Mouse (Mus musculus) liver, embryonic 13.5 days (tissue): ENCODE results near the gene Dpp4. TPM values are rescaled to one million over a fixed set of nuclear protein-coding genes. Genes with fewer than 3 reads are reported as not detected.
A peak's percentile ranks its signal among the peaks of the same experiment; 100 is the strongest.

Experiments used
- ATAC-seq: fragments of 200-750 bp; cut with Nextera tagmentation; 2 replicates; pipeline ENCODE4 v1.8.0; 2017; ENCODE audit warnings: low read depth, mild to moderate bottlenecking, moderate number of reproducible peaks, moderate library complexity
- DNase-seq: peaks from one replicate; pipeline ENCODE4 v3.0.0; 2022
- H3K27ac ChIP-seq: fragments of 300-500 bp; sonication (generic); 2 replicates; pipeline ENCODE4 v1.5.1; 2015; ENCODE audit warnings: moderate library complexity, mild to moderate bottlenecking, inconsistent platforms
- H3K27me3 ChIP-seq: fragments of 300-500 bp; sonication (generic); 2 replicates; pipeline ENCODE4 v1.6.1; 2015; ENCODE audit warnings: mild to moderate bottlenecking, inconsistent platforms
- H3K36me3 ChIP-seq: fragments of 300-500 bp; sonication (generic); 2 replicates; pipeline ENCODE4 v1.6.1; 2015; ENCODE audit warnings: mild to moderate bottlenecking, inconsistent platforms
- H3K4me1 ChIP-seq: fragments of 300-500 bp; sonication (generic); replicated peaks from 2 replicates; pipeline ENCODE4 v1.6.1; 2015; ENCODE audit warnings: inconsistent platforms
- H3K4me2 ChIP-seq: fragments of 300-500 bp; sonication (generic); 2 replicates; pipeline ENCODE4 v1.6.1; 2015; ENCODE audit warnings: inconsistent platforms, mild to moderate bottlenecking, moderate library complexity
- H3K4me3 ChIP-seq: fragments of 300-500 bp; sonication (generic); replicated peaks from 2 replicates; pipeline ENCODE4 v1.5.1; 2015; ENCODE audit warnings: mild to moderate bottlenecking, inconsistent platforms
- H3K9ac ChIP-seq: fragments of 300-500 bp; sonication (generic); 2 replicates; pipeline ENCODE4 v1.6.1; 2015; ENCODE audit warnings: mild to moderate bottlenecking, inconsistent platforms
- H3K9me3 ChIP-seq: fragments of 300-500 bp; sonication (generic); replicated peaks from 2 replicates; pipeline ENCODE4 v1.6.1; 2016; ENCODE audit warnings: inconsistent platforms
- WGBS: fragments of 180-500 bp; shearing (Covaris S2); methylation state at CpG from one replicate; pipeline ENCODE4 v1.1.7; 2015; ENCODE audit not compliant: insufficient replicate concordance; 5-methylcytosine and 5-hydroxymethylcytosine counted together
- polyA plus RNA-seq: library from polyadenylated mRNA; unstranded; fragments of >200 nt; fragmentation: Nextera tagmentation; extraction: Ambion mirVana; gene quantifications from 2 replicates; pipeline ENCODE4 v1.2.1, GENCODE M21; 2015

Gene Dpp4
- polyA plus RNA-seq, 1 experiment from 2014 or later = 3.4 TPM

DNA sequence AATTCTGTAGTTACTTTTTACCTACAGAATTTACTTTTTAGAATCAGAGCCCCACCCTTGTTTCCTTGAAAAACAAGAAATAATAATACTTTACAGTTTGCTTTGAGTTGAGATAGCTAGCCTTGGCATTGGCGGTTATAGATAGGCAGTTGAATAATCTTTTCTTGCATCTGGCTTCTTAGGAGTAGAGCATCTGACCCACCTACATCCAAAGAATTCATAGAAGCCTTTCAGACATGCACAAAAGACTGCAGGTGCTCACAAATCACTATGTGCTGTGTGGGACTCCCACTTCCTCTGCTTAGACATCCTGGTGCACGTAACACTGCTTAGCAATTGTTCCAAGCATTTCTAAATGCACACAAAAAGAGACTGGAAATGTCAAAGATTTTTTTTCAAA, 127.0 kb downstream of the Dpp4 start:
- no peaks in the 10 kb centered on the region for H3K27me3 ChIP-seq
- 51% methylated on average over 2 of the region's 2 CpGs for WGBS
- ATAC-seq = peak; percentile 63; the same call in 1 of the 2 replicates
- H3K4me3 ChIP-seq = no peak overlapping the region
- no peak overlapping the region for H3K9ac ChIP-seq
- no peak overlapping the region for H3K4me2 ChIP-seq
- no peak for DNase-seq
- no peaks in the 10 kb centered on the region for H3K36me3 ChIP-seq
- no peaks in the 10 kb centered on the region for H3K4me1 ChIP-seq
- no peak overlapping the region for H3K27ac ChIP-seq
- no peaks in the 10 kb centered on the region for H3K9me3 ChIP-seq

Other genes with a start within 250 kb of the Dpp4 start
- gene Gcg, start 71.4 kb upstream of the Dpp4 start, polyA plus RNA-seq = 0.13 TPM in 1 of 2 replicates, not detected in the other
- gene Fap, start 161.8 kb upstream of the Dpp4 start, polyA plus RNA-seq = 0.40 and 0.54 TPM in 2 replicates
- gene Ifih1, start 234.0 kb upstream of the Dpp4 start, polyA plus RNA-seq = 3.3 and 4.3 TPM in 2 replicates